Mouse (Mus musculus): ENCODE measurements around the gene Rnf115. TPM values are rescaled to one million over a fixed set of nuclear protein-coding genes. Genes with fewer than 3 reads are reported as not detected.
A peak's percentile ranks its signal among the peaks of the same experiment; 100 is the strongest.

Gene Rnf115
- total RNA-seq (2014; rRNA removed) (30.5 and 33.6 TPM in 2 replicates), polyA plus RNA-seq (2012; rRNA removed) (12.7 and 12.9 TPM in 2 replicates)

DNA sequence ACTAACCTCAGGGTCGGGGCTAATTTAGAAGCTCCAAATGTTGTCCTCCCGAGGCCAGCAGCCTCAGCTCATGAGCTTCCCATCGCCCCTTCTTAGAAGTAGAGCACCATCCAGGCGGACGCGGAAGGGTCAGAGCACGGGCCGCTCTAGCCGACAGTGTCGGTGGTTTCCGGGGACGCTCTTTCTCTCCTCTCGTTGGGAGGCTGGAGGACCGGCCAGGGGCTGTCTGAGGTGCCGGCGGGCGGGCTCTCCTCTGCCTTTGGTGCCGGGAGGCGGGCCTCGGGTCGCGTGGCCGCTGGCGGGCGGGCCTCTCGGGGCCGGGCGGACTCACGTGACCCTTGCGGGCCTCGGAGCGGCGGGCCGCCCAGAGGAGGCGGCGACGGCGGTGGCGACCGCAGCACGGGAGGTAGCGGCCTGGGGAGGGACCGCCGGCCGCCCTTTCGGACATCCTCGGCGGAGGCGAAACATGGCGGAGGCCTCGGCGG is at the start of gene Rnf115, which contains the start of gene Polr3c:
Gene Rnf115, plus strand, starts transcription at position 322 of the 485 bp plus-strand sequence.
Gene Polr3c, minus strand, starts transcription at position 286 of the 485 bp plus-strand sequence.
- Histone ChIP-seq H3K36me3 (ENCODE audit: control insufficient read depth, insufficient read depth, low read length) (peaks cover 1% of the 10 kb centered on the region; the same call in 1 of the 2 replicates), H3K27me3 (ENCODE audit: control insufficient read depth, insufficient read depth, low read length) (no peaks in the 10 kb centered on the region), H3K79me2 (ENCODE audit: control insufficient read depth, insufficient read depth, low read length) (peaks cover 23% of the 10 kb centered on the region), H3K9ac (ENCODE audit: low read depth, low read length) (peak within 1 kb of the TSS; percentile 98), H3K27ac (replicated peaks; ENCODE audit: insufficient read depth, low read depth, low read length) (peak within 1 kb of the TSS; percentile 87), H3K4me1 (ENCODE audit: control insufficient read depth, insufficient read depth, low read length) (peaks cover 9% of the 10 kb centered on the region), H3K4me3 (ENCODE audit: insufficient read depth, low read depth, low read length) (peak within 1 kb of the TSS; percentile 97)
- peak; percentile 83 for DNase-seq (ENCODE audit: extremely low read depth, low read depth, low spot score)
- WGBS = under 1% methylated on average over 52 of the region's 52 CpGs
- TF ChIP-seq POLR2A (IDR thresholded peaks at IDR 0.05; ENCODE audit: extremely low read depth, insufficient read depth, low read length) = peak; percentile 78
- TF ChIP-seq CTCF (IDR thresholded peaks at IDR 0.05; ENCODE audit: low read depth, low read length) = no peak

DNA sequence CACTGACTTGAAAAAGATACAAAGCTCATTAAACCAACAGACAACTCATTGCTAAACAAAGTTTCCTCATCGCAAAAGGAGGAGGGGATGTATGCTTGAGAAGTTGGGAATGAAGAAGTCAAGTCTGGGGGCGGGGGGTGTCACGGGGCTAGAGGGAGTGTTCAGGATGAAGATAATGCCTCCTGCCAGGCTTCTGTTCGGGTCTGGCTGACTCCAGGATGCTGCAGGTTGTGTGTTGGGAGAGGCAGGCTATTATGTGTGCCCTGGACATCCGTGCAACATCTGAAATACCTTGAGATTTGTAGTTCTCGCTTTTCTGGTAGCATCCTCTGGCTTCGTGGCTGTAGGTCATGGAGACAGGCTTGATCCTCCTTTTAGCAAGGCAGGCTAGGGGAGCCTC is 49.0 kb upstream of the Rnf115 start:
- DNase-seq (ENCODE audit: extremely low read depth, low read depth, low spot score) = no peak
- H3K4me3 ChIP-seq (ENCODE audit: insufficient read depth, low read depth, low read length) = no peak overlapping the region
- peaks cover 5% of the 10 kb centered on the region; the same call in 1 of the 2 replicates for H3K27me3 ChIP-seq (ENCODE audit: control insufficient read depth, insufficient read depth, low read length)
- TF ChIP-seq POLR2A (IDR thresholded peaks at IDR 0.05; ENCODE audit: extremely low read depth, insufficient read depth, low read length) = no peak
- no peak for TF ChIP-seq CTCF (IDR thresholded peaks at IDR 0.05; ENCODE audit: low read depth, low read length)
- WGBS = 79% methylated on average over 7 of the region's 7 CpGs
- no peaks in the 10 kb centered on the region for H3K79me2 ChIP-seq (ENCODE audit: control insufficient read depth, insufficient read depth, low read length)
- no peak overlapping the region for H3K27ac ChIP-seq (replicated peaks; ENCODE audit: insufficient read depth, low read depth, low read length)
- H3K36me3 ChIP-seq (ENCODE audit: control insufficient read depth, insufficient read depth, low read length) = no peaks in the 10 kb centered on the region
- no peaks in the 10 kb centered on the region for H3K4me1 ChIP-seq (ENCODE audit: control insufficient read depth, insufficient read depth, low read length)
- no peak overlapping the region for H3K9ac ChIP-seq (ENCODE audit: low read depth, low read length)

DNA sequence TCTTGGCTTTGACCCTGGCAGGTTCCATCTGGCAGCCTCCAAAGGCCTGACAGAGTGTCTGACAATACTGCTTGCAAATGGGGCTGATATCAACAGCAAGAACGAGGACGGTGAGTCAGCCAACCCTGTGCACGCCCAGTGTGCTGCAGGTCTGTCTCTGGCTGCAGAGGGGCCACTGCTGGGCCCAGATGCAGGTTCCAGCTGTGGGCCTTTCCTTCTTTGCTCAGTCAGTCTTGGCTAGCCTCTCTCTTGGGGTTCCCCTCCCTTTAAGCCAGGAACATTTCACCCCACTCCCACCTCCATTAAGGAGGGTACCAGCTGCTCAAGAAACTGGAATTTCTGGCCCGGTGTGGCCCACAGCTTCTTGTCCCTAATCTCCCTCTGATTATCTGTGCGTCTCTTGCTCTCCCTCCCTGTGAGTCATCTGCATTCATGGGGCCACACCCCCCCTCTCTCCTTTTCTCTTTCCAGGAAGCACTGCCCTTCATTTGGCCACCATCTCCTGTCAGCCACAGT is 48.2 kb upstream of the Rnf115 start:
- no peak for TF ChIP-seq POLR2A (IDR thresholded peaks at IDR 0.05; ENCODE audit: extremely low read depth, insufficient read depth, low read length)
- no peak for TF ChIP-seq CTCF (IDR thresholded peaks at IDR 0.05; ENCODE audit: low read depth, low read length)
- Histone ChIP-seq H3K4me3 (ENCODE audit: insufficient read depth, low read depth, low read length) (no peak overlapping the region), H3K27ac (replicated peaks; ENCODE audit: insufficient read depth, low read depth, low read length) (no peak overlapping the region), H3K9ac (ENCODE audit: low read depth, low read length) (no peak overlapping the region), H3K27me3 (ENCODE audit: control insufficient read depth, insufficient read depth, low read length) (peaks cover 5% of the 10 kb centered on the region; the same call in 1 of the 2 replicates), H3K4me1 (ENCODE audit: control insufficient read depth, insufficient read depth, low read length) (no peaks in the 10 kb centered on the region), H3K36me3 (ENCODE audit: control insufficient read depth, insufficient read depth, low read length) (no peaks in the 10 kb centered on the region), H3K79me2 (ENCODE audit: control insufficient read depth, insufficient read depth, low read length) (no peaks in the 10 kb centered on the region)
- DNase-seq (ENCODE audit: extremely low read depth, low read depth, low spot score) = no peak
- whole genome bisulfite sequencing = 51% methylated on average over 5 of the region's 5 CpGs

DNA sequence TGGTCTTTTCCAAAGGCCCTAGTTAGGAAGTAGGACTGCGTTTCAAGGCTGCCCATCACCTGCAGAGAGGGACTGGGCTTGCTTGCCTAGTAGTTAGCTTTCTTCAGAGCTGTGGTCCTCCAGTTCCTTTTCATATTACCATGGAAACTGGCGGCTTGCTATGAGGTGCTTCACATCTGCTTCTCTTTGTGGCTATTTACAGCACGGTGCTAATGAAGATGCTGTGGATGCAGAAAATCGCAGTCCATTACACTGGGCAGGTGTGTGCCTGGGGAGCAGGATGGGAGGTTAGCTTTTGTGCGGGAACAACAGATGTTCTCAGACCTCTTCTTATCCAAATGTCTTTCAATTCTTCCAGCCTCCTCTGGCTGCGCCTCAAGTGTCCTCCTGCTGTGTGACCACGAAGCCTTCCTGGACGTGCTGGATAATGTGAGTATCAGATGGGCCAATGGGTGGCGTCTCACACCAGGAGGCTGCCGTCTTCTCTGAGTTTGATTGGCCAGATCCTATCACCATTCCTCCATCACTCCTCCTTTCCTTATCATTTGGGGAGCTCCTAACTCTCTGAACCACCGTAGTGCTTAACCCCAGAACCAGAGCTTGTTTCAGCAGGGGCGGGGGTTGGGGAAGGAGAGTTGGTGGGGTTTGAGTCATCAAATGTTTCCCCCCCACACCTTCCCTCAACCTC is 47.1 kb upstream of the Rnf115 start:
- Histone ChIP-seq H3K27ac (replicated peaks; ENCODE audit: insufficient read depth, low read depth, low read length) (no peak overlapping the region), H3K4me1 (ENCODE audit: control insufficient read depth, insufficient read depth, low read length) (no peaks in the 10 kb centered on the region), H3K4me3 (ENCODE audit: insufficient read depth, low read depth, low read length) (no peak overlapping the region), H3K36me3 (ENCODE audit: control insufficient read depth, insufficient read depth, low read length) (no peaks in the 10 kb centered on the region), H3K27me3 (ENCODE audit: control insufficient read depth, insufficient read depth, low read length) (peaks cover 7% of the 10 kb centered on the region; the same call in 1 of the 2 replicates), H3K9ac (ENCODE audit: low read depth, low read length) (no peak overlapping the region), H3K79me2 (ENCODE audit: control insufficient read depth, insufficient read depth, low read length) (no peaks in the 10 kb centered on the region)
- 44% methylated on average over 12 of the region's 12 CpGs for WGBS
- no peak for DNase-seq (ENCODE audit: extremely low read depth, low read depth, low spot score)
- TF ChIP-seq CTCF (IDR thresholded peaks at IDR 0.05; ENCODE audit: low read depth, low read length) (no peak), POLR2A (IDR thresholded peaks at IDR 0.05; ENCODE audit: extremely low read depth, insufficient read depth, low read length) (no peak)

DNA sequence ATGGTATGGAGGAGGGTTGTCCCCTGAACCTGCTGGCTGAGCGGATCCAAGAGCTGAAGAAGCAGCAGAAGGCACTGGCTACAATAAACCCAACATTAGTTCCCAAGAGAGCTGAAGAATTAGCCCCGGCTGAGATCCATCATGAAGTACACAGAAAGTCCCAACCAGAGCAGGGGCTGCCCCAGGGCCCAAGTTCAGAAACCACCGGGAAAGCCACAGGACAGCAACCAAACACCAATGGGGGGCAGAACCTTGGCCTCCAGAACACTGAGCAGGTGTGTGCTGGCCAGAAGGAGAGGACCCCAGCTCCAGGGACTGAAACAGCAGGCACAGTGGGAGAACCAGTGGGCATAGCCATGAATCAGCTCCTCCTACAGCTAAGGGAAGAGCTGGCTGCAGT is 44.0 kb upstream of the Rnf115 start:
- Histone ChIP-seq H3K79me2 (ENCODE audit: control insufficient read depth, insufficient read depth, low read length) (no peaks in the 10 kb centered on the region), H3K27me3 (ENCODE audit: control insufficient read depth, insufficient read depth, low read length) (peaks cover 9% of the 10 kb centered on the region; the same call in 1 of the 2 replicates)

More for the DNA sequence above, 44.0 kb upstream of the Rnf115 start:
- Histone ChIP-seq H3K27ac (replicated peaks; ENCODE audit: insufficient read depth, low read depth, low read length) (no peak overlapping the region), H3K4me1 (ENCODE audit: control insufficient read depth, insufficient read depth, low read length) (no peaks in the 10 kb centered on the region), H3K9ac (ENCODE audit: low read depth, low read length) (no peak overlapping the region), H3K36me3 (ENCODE audit: control insufficient read depth, insufficient read depth, low read length) (no peaks in the 10 kb centered on the region), H3K4me3 (ENCODE audit: insufficient read depth, low read depth, low read length) (no peak overlapping the region)
- TF ChIP-seq CTCF (IDR thresholded peaks at IDR 0.05; ENCODE audit: low read depth, low read length) = no peak
- WGBS = 89% methylated on average over 3 of the region's 3 CpGs
- DNase-seq (ENCODE audit: extremely low read depth, low read depth, low spot score) = no peak
